Mouse (Mus musculus): ENCODE results near the gene Pygb. TPM values are rescaled to one million over a fixed set of nuclear protein-coding genes. Genes with fewer than 3 reads are reported as not detected.

Gene Pygb
- total and polyA plus RNA-seq, 3 experiments: 36.4 to 47.7 (median 43.2) TPM

DNA sequence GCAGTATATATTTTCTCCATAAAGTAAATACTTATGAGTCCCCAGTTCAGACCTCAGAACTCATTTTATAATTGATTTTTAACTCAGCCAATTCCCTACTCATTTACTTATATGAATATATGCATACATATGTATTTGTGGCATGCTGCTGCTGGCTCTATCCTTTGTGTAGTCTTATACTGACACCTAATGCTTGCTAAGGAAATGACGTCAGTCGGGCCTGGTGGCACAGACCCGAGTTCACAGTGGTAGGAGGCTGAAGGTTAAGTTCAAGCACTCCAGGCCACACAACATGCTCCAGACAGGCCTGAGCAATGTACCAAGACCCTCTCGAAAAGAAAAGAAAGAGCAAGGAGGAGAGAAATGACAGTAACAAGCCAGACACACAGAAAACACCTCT is 45.1 kb upstream of the Pygb start:
- dilution Hi-C loops (cut with MboI; ENCODE audit: extremely low pct_ligation_motif_present, extremely low pct_unique_long_range_greater_than_20kb, low sequenced_read_pairs): no loop called here
- H3K9me3 ChIP-seq (replicated peaks; ENCODE audit: low read length): peaks cover 7% of the 10 kb centered on the region

DNA sequence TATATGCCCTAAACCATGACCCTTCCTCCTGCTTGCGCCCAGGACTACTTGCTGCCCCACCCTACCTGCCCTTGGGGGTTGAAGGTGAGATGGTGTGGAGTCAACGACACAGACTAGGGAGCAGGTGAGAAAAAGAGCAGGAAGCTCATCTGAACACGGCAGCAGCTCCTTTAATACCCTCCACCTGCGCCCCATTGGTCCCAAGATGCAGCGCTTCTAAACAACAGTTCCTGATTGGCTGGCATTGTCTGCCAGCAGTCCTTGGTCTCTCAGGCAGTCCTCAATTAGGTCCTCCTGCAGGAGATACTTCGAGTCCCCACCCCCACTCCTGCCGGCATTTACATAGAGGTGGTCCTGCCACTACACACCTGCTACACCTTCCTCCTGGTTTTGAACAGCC is 41.5 kb upstream of the Pygb start:
- TF ChIP-seq SIN3A (IDR thresholded peaks at IDR 0.05; ENCODE audit: low read length): no peak
- no peak for TF ChIP-seq TBP (conservative IDR thresholded peaks at IDR 0.05; ENCODE audit: low read depth, low read length)
- TF ChIP-seq IRF4 (IDR thresholded peaks at IDR 0.05; ENCODE audit: low read depth, low read length): no peak
- TF ChIP-seq CTCF (conservative IDR thresholded peaks at IDR 0.05 in 1 of 2, IDR thresholded peaks at IDR 0.05 in 1 of 2; ENCODE audit: low read depth in 2 of 2, low read length in 2 of 2): no peak
- no peak for TF ChIP-seq MAFK (IDR thresholded peaks at IDR 0.05; ENCODE audit: insufficient replicate concordance, low read length)
- peaks cover 0 to 6% of the 10 kb centered on the region in 2 experiments; a peak in 2 of 4 replicates for H3K4me1 ChIP-seq (ENCODE audit: control insufficient read depth in 1 of 2, insufficient read depth in 2 of 2)
- in situ Hi-C loops (cut with MboI; ENCODE audit: low pct_ligation_motif_present, low pct_unique_long_range_greater_than_20kb, low sequenced_read_pairs): loop anchor here (5.0 to 10.0 kb wide), 3 partner anchors 73 to 180 kb away; partner anchors contain the start of gene Apmap

More for the DNA sequence above, 45.1 kb upstream of the Pygb start:
- no peak overlapping the region for H3K4me2 ChIP-seq (ENCODE audit: insufficient read depth, low read depth, poor library complexity, severe bottlenecking)
- H3K27ac ChIP-seq (ENCODE audit: insufficient read depth, low read depth): no peak overlapping the region
- no peaks in the 10 kb centered on the region for H3K4me1 ChIP-seq (ENCODE audit: control insufficient read depth in 1 of 2, insufficient read depth in 2 of 2)
- H3K4me3 ChIP-seq (replicated peaks in 1 of 3; ENCODE audit: low read depth in 2 of 3, low read length in 2 of 3, poor library complexity in 1 of 3): no peak overlapping the region
- H3K9ac ChIP-seq (ENCODE audit: insufficient read depth, low read depth): no peak overlapping the region
- peak; percentile 79 for TF ChIP-seq RAD21 (IDR thresholded peaks at IDR 0.05; ENCODE audit: low read depth, low read length)
- peak; percentile 57 for TF ChIP-seq SMC3 (IDR thresholded peaks at IDR 0.05; ENCODE audit: low read depth, low read length)
- peak in 1 of 2 experiments; percentile 70; a peak in 2 of 4 replicates for TF ChIP-seq CTCF (conservative IDR thresholded peaks at IDR 0.05 in 1 of 2, IDR thresholded peaks at IDR 0.05 in 1 of 2; ENCODE audit: low read depth in 2 of 2, low read length in 2 of 2)
- no peak for TF ChIP-seq MAFK (IDR thresholded peaks at IDR 0.05; ENCODE audit: insufficient replicate concordance, low read length)
- no peak for DNase-seq (ENCODE audit: extremely low read depth)
- in situ Hi-C loops (cut with MboI; ENCODE audit: low pct_ligation_motif_present, low pct_unique_long_range_greater_than_20kb, low sequenced_read_pairs): loop anchor here (10.0 kb wide), 2 partner anchors 137 to 177 kb away; partner anchors contain the start of gene Apmap
- H3K36me3 ChIP-seq (replicated peaks in 1 of 2; ENCODE audit: control insufficient read depth in 1 of 2, insufficient read depth in 1 of 2, low read length in 1 of 2): no peaks in the 10 kb centered on the region
- H3K27me3 ChIP-seq (replicated peaks): peaks cover 21% of the 10 kb centered on the region
- no peaks in the 10 kb centered on the region for H3K79me2 ChIP-seq (replicated peaks; ENCODE audit: control insufficient read depth, extremely low read depth, insufficient read depth, poor library complexity, severe bottlenecking)

DNA sequence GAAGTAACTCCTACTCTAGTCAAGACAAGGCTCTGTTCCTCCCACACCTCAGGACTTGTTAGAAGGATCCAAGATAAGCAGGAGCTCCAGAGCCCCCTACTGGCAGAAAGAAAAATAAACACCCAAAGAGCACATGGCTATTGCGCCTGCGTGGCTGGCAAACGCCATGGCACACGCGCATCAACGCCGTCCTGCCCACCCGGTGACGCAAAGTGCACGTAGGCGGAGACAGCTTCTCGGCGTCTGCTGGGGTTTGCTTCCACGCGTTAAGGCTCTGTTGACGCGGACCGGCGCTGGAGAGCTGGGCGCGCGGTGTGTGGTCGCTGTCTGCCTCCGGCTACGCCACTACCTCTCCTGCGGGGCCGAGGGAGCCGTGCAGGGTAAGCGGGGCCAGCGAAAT is 37.7 kb upstream of the Pygb start, which contains the start of gene Entpd6:
TSS of gene Entpd6 (plus strand) at position 189 of the 400 bp plus-strand sequence.
- dilution Hi-C loops (cut with MboI; ENCODE audit: extremely low pct_ligation_motif_present, extremely low pct_unique_long_range_greater_than_20kb, low sequenced_read_pairs) (no loop called here), in situ Hi-C loops (cut with MboI; ENCODE audit: low pct_ligation_motif_present, low pct_unique_long_range_greater_than_20kb, low sequenced_read_pairs) (loop anchor here (5.0 to 10.0 kb wide), 3 partner anchors 77 to 184 kb away; partner anchors contain the start of gene Apmap)
- no peaks in the 10 kb centered on the region for H3K9me3 ChIP-seq (replicated peaks; ENCODE audit: low read length)
- peak within 1 kb of the TSS; percentile 83 for H3K4me2 ChIP-seq (ENCODE audit: insufficient read depth, low read depth, poor library complexity, severe bottlenecking)
- H3K4me1 ChIP-seq (ENCODE audit: control insufficient read depth in 1 of 2, insufficient read depth in 2 of 2): peaks cover 10 to 38% of the 10 kb centered on the region in 2 experiments; a peak in 3 of 4 replicates
- peaks cover 14% of the 10 kb centered on the region for H3K27me3 ChIP-seq (replicated peaks)
- H3K9ac ChIP-seq (ENCODE audit: insufficient read depth, low read depth): peak within 1 kb of the TSS; percentile 74
- peaks cover 10 to 31% of the 10 kb centered on the region in 2 experiments for H3K36me3 ChIP-seq (replicated peaks in 1 of 2; ENCODE audit: control insufficient read depth in 1 of 2, insufficient read depth in 1 of 2, low read length in 1 of 2)
- peak within 1 kb of the TSS; percentile 3; the same call in 1 of the 2 replicates for H3K27ac ChIP-seq (ENCODE audit: insufficient read depth, low read depth)
- DNase-seq (ENCODE audit: extremely low read depth): peak; percentile 97
- H3K4me3 ChIP-seq (replicated peaks in 1 of 3; ENCODE audit: low read depth in 2 of 3, low read length in 2 of 3, poor library complexity in 1 of 3): peak within 1 kb of the TSS; percentile 59 to 78 (median 75)
- peaks cover 18% of the 10 kb centered on the region for H3K79me2 ChIP-seq (replicated peaks; ENCODE audit: control insufficient read depth, extremely low read depth, insufficient read depth, poor library complexity, severe bottlenecking)
- TF ChIP-seq NRF1 (IDR thresholded peaks at IDR 0.05; ENCODE audit: low read depth, low read length) (peak; percentile 99), ZKSCAN1 (IDR thresholded peaks at IDR 0.05; ENCODE audit: borderline replicate concordance, low read depth, low read length) (no peak), MYC (IDR thresholded peaks at IDR 0.05; ENCODE audit: low read depth, low read length) (peak; percentile 96), UBTF (IDR thresholded peaks at IDR 0.05; ENCODE audit: low read depth, low read length) (no peak), MAFK (IDR thresholded peaks at IDR 0.05; ENCODE audit: insufficient replicate concordance, low read length) (no peak), BHLHE40 (IDR thresholded peaks at IDR 0.05; ENCODE audit: low read depth, low read length) (peak; percentile 12; the same call in 1 of the 2 replicates), CHD1 (IDR thresholded peaks at IDR 0.05; ENCODE audit: low read depth, low read length) (no peak), SIN3A (IDR thresholded peaks at IDR 0.05; ENCODE audit: low read length) (peak; percentile 87), ETS1 (conservative IDR thresholded peaks at IDR 0.05; ENCODE audit: low read depth, low read length) (no peak), MXI1 (IDR thresholded peaks at IDR 0.05; ENCODE audit: low read depth, low read length) (peak; percentile 91; the same call in 1 of the 2 replicates), POLR2AphosphoS2 (IDR thresholded peaks at IDR 0.05; ENCODE audit: low read depth, low read length) (peak; percentile 72; the same call in 1 of the 2 replicates), NELFE (IDR thresholded peaks at IDR 0.05; ENCODE audit: low read depth, low read length) (peak; percentile 94), POLR2A (IDR thresholded peaks at IDR 0.05; ENCODE audit: low read depth, low read length) (peak; percentile 94), MAZ (IDR thresholded peaks at IDR 0.05; ENCODE audit: low read depth, low read length) (no peak), MAX (IDR thresholded peaks at IDR 0.05; ENCODE audit: low read length) (peak; percentile 92), GABPA (IDR thresholded peaks at IDR 0.05; ENCODE audit: insufficient replicate concordance, low read depth, low read length) (no peak), JUN (IDR thresholded peaks at IDR 0.05; ENCODE audit: insufficient read depth, low read depth, low read length) (no peak), CHD2 (IDR thresholded peaks at IDR 0.05; ENCODE audit: low read length) (no peak; the same call in 1 of the 2 replicates), ZC3H11A (IDR thresholded peaks at IDR 0.05; ENCODE audit: low read depth, low read length) (no peak)

More for the DNA sequence above, 41.5 kb upstream of the Pygb start:
- H3K4me3 ChIP-seq (replicated peaks in 1 of 3; ENCODE audit: low read depth in 2 of 3, low read length in 2 of 3, poor library complexity in 1 of 3): no peak overlapping the region
- no peak for DNase-seq (ENCODE audit: extremely low read depth)
- H3K27ac ChIP-seq (ENCODE audit: insufficient read depth, low read depth): no peak overlapping the region
- no peak overlapping the region for H3K4me2 ChIP-seq (ENCODE audit: insufficient read depth, low read depth, poor library complexity, severe bottlenecking)
- H3K9ac ChIP-seq (ENCODE audit: insufficient read depth, low read depth): no peak overlapping the region
- peaks cover 21% of the 10 kb centered on the region for H3K27me3 ChIP-seq (replicated peaks)
- H3K79me2 ChIP-seq (replicated peaks; ENCODE audit: control insufficient read depth, extremely low read depth, insufficient read depth, poor library complexity, severe bottlenecking): peaks cover 6% of the 10 kb centered on the region
- dilution Hi-C loops (cut with MboI; ENCODE audit: extremely low pct_ligation_motif_present, extremely low pct_unique_long_range_greater_than_20kb, low sequenced_read_pairs): no loop called here
- H3K9me3 ChIP-seq (replicated peaks; ENCODE audit: low read length): peaks cover 7% of the 10 kb centered on the region
- no peaks in the 10 kb centered on the region for H3K36me3 ChIP-seq (replicated peaks in 1 of 2; ENCODE audit: control insufficient read depth in 1 of 2, insufficient read depth in 1 of 2, low read length in 1 of 2)
